Mouse (Mus musculus) neural tube, embryonic 14.5 days (tissue): ENCODE data around the gene Arl4a. TPM values are rescaled to one million over a fixed set of nuclear protein-coding genes. Genes with fewer than 3 reads are reported as not detected.
A peak's percentile ranks its signal among the peaks of the same experiment; 100 is the strongest.

Experiments
- ATAC-seq: fragments of 200-750 bp; cut with Nextera tagmentation; 2 replicates; pipeline ENCODE4 v1.8.0; 2017; ENCODE audit warnings: low read depth, mild to moderate bottlenecking, moderate TSS enrichment, moderate library complexity
- H3K27ac ChIP-seq: fragments of 300-500 bp; sonication (generic); 2 replicates; pipeline ENCODE4 v1.5.1; 2014; ENCODE audit warnings: low read depth, mild to moderate bottlenecking, control low read depth, low read length, moderate library complexity, mixed read lengths
- H3K27me3 ChIP-seq: fragments of 300-500 bp; sonication (generic); 2 replicates; pipeline ENCODE4 v1.6.1; 2014; ENCODE audit warnings: low read length; ENCODE audit not compliant: control insufficient read depth, insufficient read depth
- H3K36me3 ChIP-seq: fragments of 300-500 bp; sonication (generic); 2 replicates; pipeline ENCODE4 v1.6.1; 2014; ENCODE audit warnings: low read length, mixed read lengths; ENCODE audit not compliant: control insufficient read depth, insufficient read depth
- H3K4me1 ChIP-seq: fragments of 300-500 bp; sonication (generic); 2 replicates; pipeline ENCODE4 v1.6.1; 2014; ENCODE audit warnings: low read length; ENCODE audit not compliant: control insufficient read depth, insufficient read depth
- H3K4me2 ChIP-seq: fragments of 300-500 bp; sonication (generic); 2 replicates; pipeline ENCODE4 v1.6.1; 2014; ENCODE audit warnings: mild to moderate bottlenecking, low read depth, low read length, control low read depth
- H3K4me3 ChIP-seq: fragments of 300-500 bp; sonication (generic); 2 replicates; pipeline ENCODE4 v1.5.1; 2014; ENCODE audit warnings: low read depth, low read length, control low read depth, mixed read lengths
- H3K9ac ChIP-seq: fragments of 300-500 bp; sonication (generic); replicated peaks from 2 replicates; pipeline ENCODE4 v1.6.1; 2014; ENCODE audit warnings: low read depth, mild to moderate bottlenecking, control low read depth, low read length, mixed read lengths
- H3K9me3 ChIP-seq: fragments of 300-500 bp; sonication (generic); 2 replicates; pipeline ENCODE4 v1.6.1; 2016; ENCODE audit warnings: low read length; ENCODE audit not compliant: control insufficient read depth
- WGBS: fragments of 180-500 bp; shearing (Covaris S2); extraction: QIAGEN DNeasy Blood & Tissue Kit; methylation state at CpG from one replicate; pipeline ENCODE4 v1.1.7; 2014; 5-methylcytosine and 5-hydroxymethylcytosine counted together
- polyA plus RNA-seq: library from polyadenylated mRNA; unstranded; fragments of >200 nt; fragmentation: Nextera tagmentation; extraction: Ambion mirVana; gene quantifications from 2 replicates; pipeline ENCODE4 v1.2.1, GENCODE M21; 2014

Arl4a gene
- polyA plus RNA-seq, 1 experiment from 2014 or later = 138 TPM

DNA sequence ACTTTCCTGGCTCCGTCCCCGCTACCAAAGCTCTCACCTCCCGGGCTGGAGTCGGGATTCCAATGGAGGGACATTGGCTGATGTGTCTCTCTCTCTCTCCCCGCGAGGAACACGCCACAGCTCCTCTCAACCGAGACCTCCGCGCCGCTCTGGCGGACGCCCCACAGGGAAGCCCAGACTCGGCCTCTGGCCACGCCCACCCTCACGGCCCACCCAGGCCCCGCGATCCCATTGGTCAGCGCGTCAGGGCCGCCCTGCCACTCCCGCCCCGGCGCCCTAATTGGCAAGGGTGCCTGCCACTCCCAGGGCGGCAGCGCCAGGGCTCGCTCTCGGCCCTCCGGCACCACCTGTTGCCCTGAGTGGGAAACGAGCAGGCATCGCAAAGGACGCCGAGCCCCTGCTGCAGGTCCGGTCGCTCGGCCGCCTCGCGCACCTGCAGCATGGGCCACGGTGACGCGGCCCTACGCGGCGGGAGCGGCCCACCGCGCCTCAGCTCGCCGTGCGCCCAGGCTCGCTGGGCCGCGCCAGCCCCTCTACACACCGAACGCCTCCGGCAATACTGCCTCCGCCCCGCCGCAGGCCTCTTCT lies 505 bp downstream of the Arl4a start:
- Histone ChIP-seq H3K9ac (peak overlapping the region; percentile 84), H3K27ac (peak overlapping the region; percentile 95), H3K9me3 (no peaks in the 10 kb centered on the region), H3K27me3 (no peaks in the 10 kb centered on the region), H3K4me1 (peaks cover 10% of the 10 kb centered on the region; the same call in 1 of the 2 replicates), H3K4me3 (peak overlapping the region; percentile 94), H3K4me2 (peak overlapping the region; percentile 58), H3K36me3 (no peaks in the 10 kb centered on the region)
- under 1% methylated on average over 56 of the region's 60 CpGs for WGBS
- ATAC-seq = peak; percentile 97

- Histone ChIP-seq H3K4me2 (peak overlapping the region; percentile 58), H3K27me3 (no peaks in the 10 kb centered on the region), H3K36me3 (no peaks in the 10 kb centered on the region), H3K27ac (peak overlapping the region; percentile 95), H3K9ac (peak overlapping the region; percentile 84), H3K4me1 (peaks cover 10% of the 10 kb centered on the region; the same call in 1 of the 2 replicates), H3K9me3 (no peaks in the 10 kb centered on the region), H3K4me3 (peak overlapping the region; percentile 94)
- ATAC-seq = no peak
- under 1% methylated on average over 11 of the region's 11 CpGs for WGBS
These were observed 1.2 kb downstream of the Arl4a start for GRCm38 (mm10) chr12:40036666-40037065.

- Histone ChIP-seq H3K4me3 (peak overlapping the region; percentile 94), H3K9ac (no peak overlapping the region; the same call in 1 of the 2 replicates), H3K4me1 (peaks cover 10% of the 10 kb centered on the region; the same call in 1 of the 2 replicates), H3K4me2 (peak overlapping the region; percentile 58), H3K36me3 (no peaks in the 10 kb centered on the region), H3K9me3 (no peaks in the 10 kb centered on the region), H3K27ac (no peak overlapping the region), H3K27me3 (no peaks in the 10 kb centered on the region)
- ATAC-seq = no peak
- WGBS = 51% methylated on average over 4 of the region's 4 CpGs
These were observed 2.3 kb downstream of the Arl4a start for GRCm38 (mm10) chr12:40035506-40035905.

DNA sequence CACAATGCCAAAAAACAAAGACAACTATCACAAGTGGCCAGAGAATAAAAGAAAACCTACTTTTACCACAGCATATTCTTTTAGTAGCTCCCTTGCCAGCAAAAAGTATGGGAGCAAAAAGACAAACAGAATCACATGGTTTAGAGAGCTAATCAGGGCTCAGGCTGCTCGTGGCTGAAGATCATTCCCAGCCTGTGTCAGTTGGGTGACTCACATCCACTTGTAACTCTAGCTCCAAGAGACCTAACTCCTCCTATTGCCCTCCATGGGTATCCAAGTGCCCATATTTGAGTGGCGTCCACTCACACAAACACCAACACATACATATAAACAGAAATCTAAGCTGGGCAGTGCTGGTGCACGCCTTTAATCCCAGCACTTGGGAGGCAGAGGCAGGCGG lies 8.6 kb downstream of the Arl4a start:
- no peak overlapping the region for H3K4me3 ChIP-seq

DNA sequence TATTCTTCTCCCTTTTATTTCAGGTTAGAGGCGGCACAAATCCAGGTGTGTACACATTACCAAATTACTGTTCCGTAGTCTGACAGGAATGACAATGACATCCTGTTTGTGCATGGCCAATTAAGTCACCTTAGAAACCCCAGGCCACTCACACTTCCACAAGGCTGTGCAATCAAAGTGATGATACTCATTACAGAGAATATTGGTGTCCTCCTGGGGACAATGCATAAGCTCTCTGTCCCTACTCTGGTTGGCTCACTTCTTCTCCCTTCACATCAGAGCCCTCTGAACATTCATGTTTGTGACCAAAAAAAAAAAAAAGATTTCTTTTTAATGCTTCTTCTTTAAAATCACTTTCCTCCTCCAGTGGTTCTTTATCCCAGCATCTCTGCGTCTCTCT lies 10.0 kb downstream of the Arl4a start:
- no peak for ATAC-seq
- H3K9ac ChIP-seq = no peak overlapping the region
- WGBS = 86% methylated on average over 3 of the region's 3 CpGs
- no peaks in the 10 kb centered on the region for H3K36me3 ChIP-seq
- no peaks in the 10 kb centered on the region for H3K27me3 ChIP-seq
- H3K4me1 ChIP-seq = no peaks in the 10 kb centered on the region
- no peak overlapping the region for H3K27ac ChIP-seq
- no peak overlapping the region for H3K4me2 ChIP-seq
- no peak overlapping the region for H3K4me3 ChIP-seq
- no peaks in the 10 kb centered on the region for H3K9me3 ChIP-seq

More for the DNA sequence above, 8.6 kb downstream of the Arl4a start:
- no peak overlapping the region for H3K9ac ChIP-seq
- no peaks in the 10 kb centered on the region for H3K27me3 ChIP-seq
- no peak for ATAC-seq
- H3K36me3 ChIP-seq = no peaks in the 10 kb centered on the region
- H3K27ac ChIP-seq = no peak overlapping the region
- peaks cover 2% of the 10 kb centered on the region; the same call in 1 of the 2 replicates for H3K4me1 ChIP-seq
- no peaks in the 10 kb centered on the region for H3K9me3 ChIP-seq
- WGBS = 89% methylated on average over 4 of the region's 4 CpGs
- H3K4me2 ChIP-seq = no peak overlapping the region

GRCm38 (mm10) chr12:40027444-40027843 lies 10.4 kb downstream of the Arl4a start:
- H3K9ac ChIP-seq = no peak overlapping the region
- H3K27me3 ChIP-seq = no peaks in the 10 kb centered on the region
- H3K4me3 ChIP-seq = no peak overlapping the region
- ATAC-seq = no peak
- WGBS = 88% methylated on average over 3 of the region's 3 CpGs
- no peak overlapping the region for H3K4me2 ChIP-seq
- no peaks in the 10 kb centered on the region for H3K36me3 ChIP-seq
- H3K4me1 ChIP-seq = no peaks in the 10 kb centered on the region
- no peak overlapping the region for H3K27ac ChIP-seq
- no peaks in the 10 kb centered on the region for H3K9me3 ChIP-seq

- Histone ChIP-seq H3K36me3 (no peaks in the 10 kb centered on the region), H3K27ac (no peak overlapping the region), H3K4me1 (no peaks in the 10 kb centered on the region), H3K27me3 (no peaks in the 10 kb centered on the region), H3K4me2 (no peak overlapping the region), H3K9ac (no peak overlapping the region), H3K9me3 (no peaks in the 10 kb centered on the region), H3K4me3 (no peak overlapping the region)
- no peak for ATAC-seq
- WGBS = 86% methylated on average over 2 of the region's 2 CpGs
These were observed 13.9 kb downstream of the Arl4a start for GRCm38 (mm10) chr12:40023918-40024317.

GRCm38 (mm10) chr12:40023014-40023642 lies 14.7 kb downstream of the Arl4a start:
- H3K4me3 ChIP-seq = no peak overlapping the region
- WGBS = 78% methylated on average over 3 of the region's 3 CpGs
- no peak for ATAC-seq

GRCm38 (mm10) chr12:40022344-40022743 lies 15.5 kb downstream of the Arl4a start:
- H3K4me1 ChIP-seq = no peaks in the 10 kb centered on the region; the same call in 1 of the 2 replicates
- 75% methylated on average over 3 of the region's 3 CpGs for WGBS
- no peaks in the 10 kb centered on the region for H3K9me3 ChIP-seq
- no peak overlapping the region for H3K4me3 ChIP-seq
- no peak overlapping the region for H3K27ac ChIP-seq
- no peaks in the 10 kb centered on the region for H3K36me3 ChIP-seq
- no peak for ATAC-seq
- no peak overlapping the region for H3K9ac ChIP-seq
- no peak overlapping the region for H3K4me2 ChIP-seq
- H3K27me3 ChIP-seq = no peaks in the 10 kb centered on the region

More at GRCm38 (mm10) chr12:40023014-40023642, 14.7 kb downstream of the Arl4a start:
- H3K4me2 ChIP-seq = no peak overlapping the region
- no peaks in the 10 kb centered on the region for H3K9me3 ChIP-seq
- no peak overlapping the region for H3K9ac ChIP-seq
- H3K36me3 ChIP-seq = no peaks in the 10 kb centered on the region
- no peaks in the 10 kb centered on the region for H3K4me1 ChIP-seq
- no peak overlapping the region for H3K27ac ChIP-seq
- H3K27me3 ChIP-seq = no peaks in the 10 kb centered on the region
